In the genomic region with DNA sequence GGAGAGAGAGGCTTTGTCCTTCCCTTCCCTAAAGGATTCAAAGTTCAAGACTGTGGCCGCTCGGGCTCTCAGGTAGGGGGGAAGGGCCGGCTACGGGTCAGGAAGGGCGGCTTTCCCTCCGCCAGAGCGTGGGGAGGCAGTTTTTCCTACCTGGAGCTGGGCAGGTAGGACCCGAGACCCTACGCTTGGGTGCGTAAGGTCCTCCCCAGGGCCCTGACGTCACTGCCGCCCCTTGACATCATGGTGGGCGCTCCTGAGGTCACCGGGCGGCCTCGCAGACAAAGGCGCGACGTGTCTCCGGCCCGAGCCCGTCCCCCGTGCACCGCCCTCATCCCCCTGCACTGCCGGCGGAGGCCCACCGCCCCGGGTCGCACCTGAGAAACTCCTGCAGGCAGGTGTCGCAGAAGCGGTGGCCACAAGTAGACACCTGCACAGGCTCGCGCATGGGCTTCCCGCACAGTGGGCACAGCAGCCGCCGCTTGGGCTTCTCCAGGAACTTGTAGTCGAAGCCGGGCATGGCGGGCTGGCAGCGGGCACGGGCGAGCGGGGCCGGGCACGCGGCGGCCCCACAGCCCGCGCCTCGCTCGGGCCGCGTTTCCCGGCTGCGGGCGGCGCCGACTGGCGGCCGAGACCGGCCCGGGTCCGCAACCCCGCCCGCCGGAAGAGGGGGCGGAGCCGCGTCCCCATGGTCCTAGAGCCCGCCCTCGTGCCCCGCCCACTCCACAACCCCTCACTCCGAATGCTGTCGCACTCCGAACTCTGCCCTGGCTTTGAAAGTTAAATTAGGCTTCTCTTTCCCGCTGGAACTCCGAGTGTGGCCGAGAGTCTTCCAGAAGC, we compare ENCODE assay signal across 8 mouse cellular contexts. TPM values are rescaled to one million over a fixed set of nuclear protein-coding genes. Genes with fewer than 3 reads are reported as not detected.
A peak's percentile ranks its signal among the peaks of the same experiment; 100 is the strongest.
DNase-seq lines count a peak whose midpoint lies in the region; ATAC-seq and TF ChIP-seq lines count a peak whose summit lies in the region.

A gene (minus strand): TSS at position 666 of the 837 bp plus-strand sequence.

- H3K9ac ChIP-seq in embryonic facial prominence, embryonic 14.5 days (ENCODE audit: low read depth, low read length), result peak within 1 kb of the TSS; percentile 98
- H3K9ac ChIP-seq in heart, embryonic 11.5 days (ENCODE audit: low read depth, low read length), result peak within 1 kb of the TSS; percentile 98
- peak within 1 kb of the TSS; percentile 100 for H3K9ac ChIP-seq in kidney, embryonic 15.5 days
- peak within 1 kb of the TSS; percentile 98 for H3K9ac ChIP-seq in liver, embryonic 16.5 days (ENCODE audit: low read depth, low read length)
- H3K9ac ChIP-seq in neural tube, embryonic 12.5 days, result peak within 1 kb of the TSS; percentile 100

- H3K4me2 ChIP-seq in embryonic facial prominence, embryonic 14.5 days (ENCODE audit: low read depth, low read length), result peak within 1 kb of the TSS; percentile 77
- peak within 1 kb of the TSS; percentile 96 for H3K4me2 ChIP-seq in heart, embryonic 11.5 days
- H3K4me2 ChIP-seq in kidney, embryonic 15.5 days, result peak within 1 kb of the TSS; percentile 88
- peak within 1 kb of the TSS; percentile 100 for H3K4me2 ChIP-seq in liver, embryonic 16.5 days (ENCODE audit: low read depth, low read length)
- peak within 1 kb of the TSS; percentile 78 for H3K4me2 ChIP-seq in neural tube, embryonic 12.5 days (replicated peaks)

- DNase-seq in CD4-positive, CD25-positive, alpha-beta regulatory T cell, adult 2 months (ENCODE audit: low read depth, low spot score), result peak; percentile 91
- DNase-seq in adrenal gland, postnatal 36 days, result peak; percentile 88 to 95
- DNase-seq in embryonic facial prominence, embryonic 14.5 days (ENCODE audit: low spot score), result peak; percentile 94

- peak; percentile 14; the same call in 1 of the 2 replicates for TF ChIP-seq CTCF in testis, adult 2 months (IDR thresholded peaks at IDR 0.05; ENCODE audit: control insufficient read depth, insufficient read depth, insufficient replicate concordance, low read depth, low read length)

- peak within 1 kb of the TSS; percentile 97 for H3K27ac ChIP-seq in embryonic facial prominence, embryonic 14.5 days (replicated peaks; ENCODE audit: low read depth, low read length)
- peak within 1 kb of the TSS; percentile 97 for H3K27ac ChIP-seq in heart, embryonic 11.5 days (ENCODE audit: low read depth, low read length)
- H3K27ac ChIP-seq in kidney, embryonic 15.5 days, result peak within 1 kb of the TSS; percentile 96
- H3K27ac ChIP-seq in liver, embryonic 16.5 days (ENCODE audit: low read length), result peak within 1 kb of the TSS; percentile 89
- H3K27ac ChIP-seq in neural tube, embryonic 12.5 days, result peak within 1 kb of the TSS; percentile 92
- H3K27ac ChIP-seq in testis, adult 2 months (ENCODE audit: control insufficient read depth, insufficient read depth, low read depth, low read length), result peak within 1 kb of the TSS; percentile 63

- H3K27me3 ChIP-seq in embryonic facial prominence, embryonic 14.5 days (replicated peaks; ENCODE audit: control insufficient read depth, insufficient read depth, low read length), result no peaks in the 10 kb centered on the region
- no peaks in the 10 kb centered on the region for H3K27me3 ChIP-seq in heart, embryonic 11.5 days (ENCODE audit: control insufficient read depth, insufficient read depth, low read length)
- no peaks in the 10 kb centered on the region for H3K27me3 ChIP-seq in kidney, embryonic 15.5 days
- no peaks in the 10 kb centered on the region for H3K27me3 ChIP-seq in liver, embryonic 16.5 days (ENCODE audit: control insufficient read depth, insufficient read depth, low read depth, low read length)
- no peaks in the 10 kb centered on the region for H3K27me3 ChIP-seq in neural tube, embryonic 12.5 days (replicated peaks)
- no peaks in the 10 kb centered on the region for H3K27me3 ChIP-seq in testis, adult 2 months (ENCODE audit: control insufficient read depth, insufficient read depth, low read length)

- peak within 1 kb of the TSS; percentile 100 for H3K4me3 ChIP-seq in embryonic facial prominence, embryonic 14.5 days (ENCODE audit: low read depth, low read length)
- H3K4me3 ChIP-seq in heart, embryonic 11.5 days (ENCODE audit: low read depth, low read length), result peak within 1 kb of the TSS; percentile 99
- peak within 1 kb of the TSS; percentile 100 for H3K4me3 ChIP-seq in kidney, embryonic 15.5 days (replicated peaks)
- peak within 1 kb of the TSS; percentile 96 for H3K4me3 ChIP-seq in liver, embryonic 16.5 days (ENCODE audit: low read depth, low read length)
- H3K4me3 ChIP-seq in neural tube, embryonic 12.5 days, result peak within 1 kb of the TSS; percentile 99
- peak within 1 kb of the TSS; percentile 94 for H3K4me3 ChIP-seq in testis, adult 2 months (ENCODE audit: control insufficient read depth, low read depth, low read length)

- ATAC-seq in embryonic facial prominence, embryonic 14.5 days (ENCODE audit: low read depth), result peak; percentile 85
- ATAC-seq in heart, embryonic 11.5 days (replicated peaks; ENCODE audit: insufficient number of reproducible peaks, low FRiP score, low TSS enrichment), result peak; percentile 83
- peak; percentile 88 for ATAC-seq in kidney, embryonic 15.5 days (replicated peaks; ENCODE audit: low FRiP score)
- peak; percentile 85 for ATAC-seq in liver, embryonic 16.5 days (ENCODE audit: low read depth)
- ATAC-seq in neural tube, embryonic 12.5 days (ENCODE audit: low FRiP score, low read depth), result peak; percentile 76

- under 1% methylated on average over 36 of the region's 78 CpGs for WGBS in embryonic facial prominence, embryonic 14.5 days
- WGBS in heart, embryonic 11.5 days (ENCODE audit: insufficient replicate concordance), result under 1% methylated on average over 64 of the region's 78 CpGs
- whole genome bisulfite sequencing in kidney, embryonic 15.5 days, result under 1% methylated on average over 78 of the region's 78 CpGs
- WGBS in liver, embryonic 16.5 days (ENCODE audit: insufficient replicate concordance), result under 1% methylated on average over 75 of the region's 78 CpGs
- WGBS in neural tube, embryonic 12.5 days, result under 1% methylated on average over 78 of the region's 78 CpGs

- TF ChIP-seq POLR2A in testis, adult 2 months (IDR thresholded peaks at IDR 0.05; ENCODE audit: control insufficient read depth, low read depth, low read length), result peak; percentile 49; the same call in 1 of the 2 replicates

- H3K9me3 ChIP-seq in embryonic facial prominence, embryonic 14.5 days (ENCODE audit: control insufficient read depth, low read length), result no peaks in the 10 kb centered on the region
- no peaks in the 10 kb centered on the region for H3K9me3 ChIP-seq in heart, embryonic 11.5 days (replicated peaks; ENCODE audit: control insufficient read depth, low read length)
- H3K9me3 ChIP-seq in kidney, embryonic 15.5 days (replicated peaks), result no peaks in the 10 kb centered on the region
- H3K9me3 ChIP-seq in liver, embryonic 16.5 days (replicated peaks; ENCODE audit: control insufficient read depth, low read length), result no peaks in the 10 kb centered on the region
- H3K9me3 ChIP-seq in neural tube, embryonic 12.5 days, result no peaks in the 10 kb centered on the region

- H3K4me1 ChIP-seq in embryonic facial prominence, embryonic 14.5 days (ENCODE audit: control insufficient read depth, insufficient read depth, low read length), result peaks cover 20% of the 10 kb centered on the region
- peaks cover 35% of the 10 kb centered on the region for H3K4me1 ChIP-seq in heart, embryonic 11.5 days (ENCODE audit: control insufficient read depth, insufficient read depth, low read length)
- peaks cover 53% of the 10 kb centered on the region for H3K4me1 ChIP-seq in kidney, embryonic 15.5 days
- H3K4me1 ChIP-seq in liver, embryonic 16.5 days (ENCODE audit: control insufficient read depth, low read depth, low read length), result peaks cover 79% of the 10 kb centered on the region
- H3K4me1 ChIP-seq in neural tube, embryonic 12.5 days, result peaks cover 34% of the 10 kb centered on the region
- peaks cover 28% of the 10 kb centered on the region for H3K4me1 ChIP-seq in testis, adult 2 months (ENCODE audit: control insufficient read depth, insufficient read depth, low read length)

- H3K36me3 ChIP-seq in embryonic facial prominence, embryonic 14.5 days (ENCODE audit: control insufficient read depth, insufficient read depth, low read length), result peaks cover 21% of the 10 kb centered on the region
- H3K36me3 ChIP-seq in heart, embryonic 11.5 days (ENCODE audit: control insufficient read depth, insufficient read depth, low read length), result peaks cover 16% of the 10 kb centered on the region
- peaks cover 35% of the 10 kb centered on the region for H3K36me3 ChIP-seq in kidney, embryonic 15.5 days
- H3K36me3 ChIP-seq in liver, embryonic 16.5 days (ENCODE audit: control insufficient read depth, insufficient read depth), result peaks cover 17% of the 10 kb centered on the region
- peaks cover 27% of the 10 kb centered on the region for H3K36me3 ChIP-seq in neural tube, embryonic 12.5 days
- H3K36me3 ChIP-seq in testis, adult 2 months (ENCODE audit: control insufficient read depth, insufficient read depth, low read length), result no peaks in the 10 kb centered on the region

RNA-seq across cellular contexts. Expression of the gene that starts here (rescaled TPM):
- 10 to 100 TPM; 24.8 to 38.0 TPM for total RNA-seq in adrenal gland, postnatal 36 days (2021)
- 52.4 and 60.8 TPM in 2 replicates for polyA plus RNA-seq in embryonic facial prominence, embryonic 14.5 days (2014; fragmentation: Nextera tagmentation; extraction: Ambion mirVana)
- 34.2 and 38.4 TPM in 2 replicates for polyA plus RNA-seq in heart, embryonic 11.5 days (2014; fragmentation: Nextera tagmentation; extraction: Ambion mirVana)
- 94.2 and 99.5 TPM in 2 replicates for polyA plus RNA-seq in kidney, embryonic 15.5 days (2015; fragmentation: Nextera tagmentation; extraction: Ambion mirVana)
- 25.4 and 28.6 TPM in 2 replicates for polyA plus RNA-seq in liver, embryonic 16.5 days (2015; fragmentation: Nextera tagmentation; extraction: Ambion mirVana)
- polyA plus RNA-seq in neural tube, embryonic 12.5 days (2016; fragmentation: Nextera tagmentation; extraction: Ambion mirVana), result 153 and 174 TPM in 2 replicates
- 9.5 and 12.5 TPM in 2 replicates for polyA plus RNA-seq in testis, adult 2 months (2012; rRNA removed)

Comparison
In these comparisons a context has a peak if more than half of its experiments do, and no peak if none do; other contexts are left out.
1. Peak in every context shown above with its lines: DNase-seq, ATAC-seq, H3K4me3 ChIP-seq and H3K27ac ChIP-seq.